Mouse (Mus musculus) brain, embryonic 14.5 days (tissue): ENCODE measurements around the gene Aebp2.

Experiments used
- CTCF ChIP-seq: fragments of 200-500 bp; IDR thresholded peaks from 2 replicates; pipeline ENCODE4 v1.5.1; 2012; ENCODE audit warnings: inconsistent platforms, mild to moderate bottlenecking, moderate library complexity, borderline replicate concordance; ENCODE audit not compliant: insufficient read depth, insufficient read length; ENCODE audit errors: extremely low read depth
- POLR2A ChIP-seq: fragments of 200-500 bp; IDR thresholded peaks from 2 replicates; pipeline ENCODE4 v1.6.1; 2012; ENCODE audit warnings: mild to moderate bottlenecking, inconsistent platforms, borderline replicate concordance; ENCODE audit not compliant: poor library complexity, insufficient read depth, insufficient read length, severe bottlenecking; ENCODE audit errors: extremely low read depth

GRCm38 (mm10) chr6:140661111-140661510 lies 38.6 kb downstream of the Aebp2 start:
- TF ChIP-seq POLR2A, result no peak
- no peak for TF ChIP-seq CTCF
